Mouse (Mus musculus) thymus, adult 2 months (tissue): ENCODE measurements around the gene Dennd1a. TPM values are rescaled to one million over a fixed set of nuclear protein-coding genes. Genes with fewer than 3 reads are reported as not detected.

Experiments used
- DNase-seq: peaks from one replicate; pipeline ENCODE4 v3.0.0; 2021
- H3K27ac ChIP-seq: fragments of 200-500 bp; 2 replicates; pipeline ENCODE4 v1.5.1; 2012; ENCODE audit warnings: low read length, control low read depth; ENCODE audit not compliant: control insufficient read depth, insufficient read depth
- H3K27me3 ChIP-seq: fragments of 200-500 bp; 2 replicates; pipeline ENCODE4 v1.6.1; 2012; ENCODE audit warnings: mild to moderate bottlenecking, low read length, moderate library complexity, mixed read lengths; ENCODE audit not compliant: control insufficient read depth, insufficient read depth
- H3K36me3 ChIP-seq: fragments of 200-500 bp; 2 replicates; pipeline ENCODE4 v1.6.1; 2012; ENCODE audit warnings: mild to moderate bottlenecking, low read length, moderate library complexity; ENCODE audit not compliant: control insufficient read depth, insufficient read depth
- H3K4me1 ChIP-seq: fragments of 200-500 bp; replicated peaks from 2 replicates; pipeline ENCODE4 v1.6.1; 2012; ENCODE audit warnings: low read length; ENCODE audit not compliant: control insufficient read depth, insufficient read depth
- H3K4me3 ChIP-seq: fragments of 200-500 bp; 2 replicates; pipeline ENCODE4 v1.5.1; 2012; ENCODE audit warnings: mild to moderate bottlenecking, low read length, control low read depth, moderate library complexity; ENCODE audit not compliant: control insufficient read depth, insufficient read depth
- CTCF ChIP-seq: fragments of 200-500 bp; IDR thresholded peaks from 2 replicates; pipeline ENCODE4 v1.5.1; 2012; ENCODE audit warnings: mild to moderate bottlenecking, control low read depth, low read length, moderate library complexity, borderline replicate concordance; ENCODE audit not compliant: control insufficient read depth, poor library complexity, insufficient read depth; ENCODE audit errors: extremely low read depth
- POLR2A ChIP-seq: fragments of 200-500 bp; IDR thresholded peaks from 2 replicates; pipeline ENCODE4 v1.6.1; 2012; ENCODE audit warnings: mild to moderate bottlenecking, low read length, control low read depth, moderate library complexity; ENCODE audit not compliant: control insufficient read depth, poor library complexity, insufficient read depth; ENCODE audit errors: extremely low read depth
- WGBS: fragments of 180-500 bp; shearing (Covaris S2); methylation state at CpG from one replicate; pipeline ENCODE4 v1.1.7; 2018; 5-methylcytosine and 5-hydroxymethylcytosine counted together
- polyA plus RNA-seq: library from polyadenylated mRNA; depleted of rRNA; stranded (reverse); fragments of >200 nt; gene quantifications from 2 replicates; pipeline ENCODE4 v1.2.3, GENCODE M21; 2012

Gene Dennd1a
- polyA plus RNA-seq, 1 experiment = 35.9 TPM

DNA sequence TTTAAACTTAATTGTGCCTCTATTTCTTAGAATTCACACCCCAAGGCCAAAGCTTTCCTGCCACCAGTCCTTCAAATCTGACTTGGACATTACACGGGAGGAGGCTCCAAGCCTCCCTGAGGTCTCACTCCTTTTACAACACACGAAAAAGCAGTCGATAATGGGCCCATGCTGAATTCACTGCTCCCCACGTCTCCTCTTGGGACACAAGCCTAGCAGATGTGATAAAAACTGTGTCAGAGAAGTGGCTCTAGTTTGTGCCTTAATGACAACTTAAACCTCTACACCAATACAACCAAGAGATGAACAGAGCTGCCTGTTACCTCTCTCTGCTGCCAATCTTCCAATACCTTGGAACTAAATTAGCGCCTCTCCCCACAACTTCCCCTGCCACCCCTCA is 144.3 kb downstream of the Dennd1a start:
- Histone ChIP-seq H3K36me3 (no peaks in the 10 kb centered on the region), H3K27ac (no peak overlapping the region), H3K27me3 (no peaks in the 10 kb centered on the region), H3K4me1 (no peaks in the 10 kb centered on the region), H3K4me3 (no peak overlapping the region)
- WGBS = 93% methylated on average over 5 of the region's 5 CpGs
- TF ChIP-seq CTCF (no peak), POLR2A (no peak)
- DNase-seq = no peak

DNA sequence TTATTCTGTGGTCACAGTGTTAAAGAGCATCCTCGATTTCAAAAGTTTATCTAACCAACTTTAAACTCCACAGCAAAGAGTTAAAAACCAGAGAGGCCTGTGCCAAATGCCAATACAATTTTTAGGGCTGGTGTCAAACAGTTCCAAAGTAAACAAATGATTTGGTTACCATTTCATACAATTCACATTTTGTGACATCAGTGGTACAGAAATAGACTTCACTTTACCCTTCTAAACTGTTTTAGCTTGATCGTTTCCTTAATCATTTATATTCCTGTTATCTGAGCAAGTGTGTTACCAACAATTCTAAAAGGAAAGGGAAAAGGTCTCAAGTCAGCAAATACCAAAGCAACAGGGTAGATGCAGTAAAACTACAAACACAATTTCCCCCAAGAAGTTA is 145.0 kb downstream of the Dennd1a start:
- 59% methylated on average over 2 of the region's 2 CpGs for WGBS
- H3K27ac ChIP-seq = no peak overlapping the region
- TF ChIP-seq CTCF (no peak), POLR2A (no peak)
- no peaks in the 10 kb centered on the region for H3K27me3 ChIP-seq
- no peaks in the 10 kb centered on the region for H3K4me1 ChIP-seq
- no peak overlapping the region for H3K4me3 ChIP-seq
- no peaks in the 10 kb centered on the region for H3K36me3 ChIP-seq
- no peak for DNase-seq

DNA sequence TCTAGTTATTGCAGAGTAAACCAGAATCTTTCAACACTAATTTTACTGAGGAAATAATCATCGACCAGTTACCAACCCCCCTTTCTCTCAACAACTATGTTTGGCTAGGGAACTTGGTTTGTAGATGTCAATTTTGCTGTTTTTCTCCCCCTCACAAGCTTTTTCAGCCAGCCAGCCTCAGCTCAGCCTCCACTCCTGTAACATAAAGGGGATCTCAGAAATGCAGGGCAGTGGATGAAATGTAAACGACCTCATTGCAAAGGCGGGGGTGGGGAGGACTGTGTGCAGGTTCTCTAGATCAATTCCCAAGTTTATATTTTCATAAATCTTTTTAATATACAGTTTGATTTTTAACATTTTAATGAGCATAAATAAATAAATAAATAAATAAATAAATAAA is 147.7 kb downstream of the Dennd1a start:
- TF ChIP-seq CTCF (no peak), POLR2A (no peak)
- H3K4me3 ChIP-seq = no peak overlapping the region
- 93% methylated on average over 3 of the region's 3 CpGs for whole genome bisulfite sequencing
- no peak overlapping the region for H3K27ac ChIP-seq
- no peaks in the 10 kb centered on the region for H3K4me1 ChIP-seq
- no peaks in the 10 kb centered on the region for H3K36me3 ChIP-seq
- no peak for DNase-seq
- no peaks in the 10 kb centered on the region for H3K27me3 ChIP-seq

DNA sequence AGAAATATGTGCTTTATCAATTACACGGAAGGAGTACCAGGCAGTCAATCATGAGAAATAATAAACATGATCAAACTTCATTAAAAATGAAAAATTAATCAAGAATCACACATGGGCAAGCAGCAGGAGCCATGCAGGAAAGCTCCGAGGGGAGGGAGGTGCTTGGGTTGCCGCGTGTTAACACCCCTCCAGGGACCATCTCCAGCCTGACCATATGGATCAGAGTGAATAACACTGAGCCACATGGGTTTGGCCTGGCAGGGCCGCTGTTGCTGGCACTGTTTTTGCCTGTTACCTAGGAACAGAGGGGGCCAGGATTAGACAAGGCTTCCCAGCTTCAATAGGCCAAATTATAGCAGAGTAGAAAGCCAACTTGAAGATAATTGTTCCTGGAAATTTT is 150.1 kb downstream of the Dennd1a start:
- TF ChIP-seq POLR2A (no peak), CTCF (no peak)
- Histone ChIP-seq H3K36me3 (no peaks in the 10 kb centered on the region), H3K4me1 (0 out of 2 replicates have a peak, but pooled peaks cover 3% of the 10 kb centered on the region), H3K4me3 (no peak overlapping the region), H3K27ac (no peak overlapping the region), H3K27me3 (no peaks in the 10 kb centered on the region)
- WGBS = 94% methylated on average over 5 of the region's 5 CpGs
- no peak for DNase-seq

DNA sequence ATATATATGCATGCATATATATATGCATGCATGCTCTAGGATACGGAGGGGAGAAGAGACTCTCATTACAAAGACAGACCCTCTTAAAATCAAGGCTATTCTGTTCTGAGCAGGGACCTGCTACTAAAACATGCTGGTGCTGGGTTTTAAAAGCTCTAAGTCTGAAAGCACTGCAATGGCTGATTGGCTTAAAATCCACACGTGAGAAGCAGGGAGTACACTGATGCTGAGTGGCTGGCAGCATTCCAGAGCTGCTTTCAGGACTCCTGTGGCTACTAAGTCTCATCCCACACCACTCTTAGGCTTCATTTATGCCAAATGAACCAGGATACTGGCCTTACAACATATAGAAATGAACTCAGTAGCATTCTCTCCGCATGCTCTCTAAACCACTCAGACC is 151.8 kb downstream of the Dennd1a start:
- H3K36me3 ChIP-seq = no peaks in the 10 kb centered on the region
- DNase-seq = no peak
- TF ChIP-seq POLR2A (no peak), CTCF (no peak)
- no peak overlapping the region for H3K27ac ChIP-seq
- 0 out of 2 replicates have a peak, but pooled peaks cover 3% of the 10 kb centered on the region for H3K4me1 ChIP-seq
- WGBS = 92% methylated on average over 3 of the region's 3 CpGs
- H3K27me3 ChIP-seq = no peaks in the 10 kb centered on the region
- H3K4me3 ChIP-seq = no peak overlapping the region

DNA sequence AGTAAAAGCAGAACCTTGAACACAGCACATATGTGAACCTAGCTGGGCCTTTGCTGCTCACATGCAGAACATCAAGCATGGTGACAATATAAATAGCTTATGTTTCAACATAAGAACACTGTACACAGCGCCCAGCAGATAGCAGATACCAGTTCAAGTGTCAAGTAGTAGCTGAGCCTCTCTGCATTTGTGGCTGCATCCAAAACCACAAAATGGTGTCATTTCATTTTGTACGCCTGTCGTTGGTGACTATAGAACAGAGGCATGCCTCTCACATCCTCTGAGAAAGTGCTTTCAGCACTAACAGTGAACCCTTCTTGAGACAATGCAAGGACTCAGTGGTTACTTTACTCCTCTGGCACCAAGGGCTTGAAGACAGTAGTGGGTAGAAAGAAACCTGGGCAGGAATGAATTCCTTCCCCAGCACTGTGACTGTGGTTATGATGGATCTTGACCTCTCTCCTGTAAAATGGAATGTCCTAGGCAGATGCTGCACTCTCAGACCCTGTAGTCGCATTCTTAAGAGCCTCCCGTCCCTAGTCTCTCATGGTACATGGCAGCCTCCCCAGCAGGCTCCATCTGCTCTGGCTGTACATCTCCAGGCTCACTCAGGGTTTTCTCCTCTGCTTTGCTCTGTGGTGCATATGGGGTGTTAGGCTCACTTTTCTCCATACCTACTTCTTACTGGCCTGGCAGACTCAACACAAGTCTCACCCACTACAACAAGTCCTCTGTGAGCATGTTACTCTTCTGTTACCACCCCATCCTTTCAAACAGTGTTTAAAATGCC is 154.0 kb downstream of the Dennd1a start:
- Histone ChIP-seq H3K4me3 (no peak overlapping the region), H3K36me3 (no peaks in the 10 kb centered on the region), H3K4me1 (0 out of 2 replicates have a peak, but pooled peaks cover 3% of the 10 kb centered on the region), H3K27ac (no peak overlapping the region), H3K27me3 (no peaks in the 10 kb centered on the region)
- TF ChIP-seq POLR2A (no peak), CTCF (no peak)
- DNase-seq = peak; percentile 4
- 54% methylated on average over 5 of the region's 5 CpGs for WGBS
